Mouse (Mus musculus): ENCODE data around the gene Relt.
A peak's percentile ranks its signal among the peaks of the same experiment; 100 is the strongest.

Relt gene

GRCm38 (mm10) chr7:100862828-100863638 lies at the start of gene Relt:
Gene Relt (minus strand): TSS chr7:100863446.
- peak; percentile 94 for DNase-seq

DNA sequence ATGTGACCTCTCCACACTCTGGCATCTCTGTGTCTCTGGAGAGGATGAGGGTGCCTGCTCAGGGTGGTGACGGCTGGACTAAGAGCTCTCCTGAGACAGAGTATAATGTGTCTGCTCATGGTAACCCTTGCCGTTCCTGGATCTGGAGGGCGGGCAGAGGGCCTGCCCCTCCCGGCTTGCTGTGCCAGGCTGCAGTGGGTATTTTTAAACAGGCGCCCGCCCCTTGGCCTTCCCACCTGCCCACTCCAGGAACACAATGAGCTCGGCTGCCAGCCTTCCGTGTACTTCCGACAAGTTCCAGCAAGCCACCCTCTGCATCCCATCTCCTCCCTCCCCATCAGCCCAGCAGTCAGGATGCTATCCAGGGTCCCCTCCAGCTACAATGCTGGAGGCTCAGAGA lies 48.5 kb upstream of the Relt start:
- peak in 1 of 2 experiments; percentile 77 for DNase-seq

DNA sequence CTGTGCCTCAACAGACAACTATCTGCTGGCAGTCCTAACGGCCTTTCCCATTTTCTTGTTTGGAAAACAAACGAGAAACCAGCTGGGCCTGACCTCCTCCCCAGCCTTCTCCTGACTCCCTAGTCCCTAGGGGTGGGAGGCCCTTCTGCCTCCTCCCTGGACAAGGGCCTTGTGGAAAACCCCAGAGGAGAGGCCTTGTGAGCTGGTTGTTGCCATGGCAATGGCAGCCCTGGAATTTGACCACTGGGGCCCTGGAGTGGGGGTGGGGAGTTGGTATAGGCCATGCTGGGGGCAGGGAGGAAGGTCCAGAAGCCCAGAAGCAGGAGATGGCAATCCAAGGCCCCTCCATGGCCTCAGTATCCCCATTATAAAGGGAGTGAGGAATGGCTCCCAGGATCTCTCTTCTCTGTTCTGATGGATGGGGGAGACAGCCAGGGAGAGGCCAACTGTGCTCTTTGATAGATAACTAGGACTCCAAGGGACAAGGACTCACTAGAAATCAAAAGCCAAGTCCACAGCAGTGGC lies 48.1 kb upstream of the Relt start:
- peak; percentile 80 to 92 for DNase-seq

- DNase-seq: peak; percentile 83 to 85
These were observed 45.3 kb upstream of the Relt start for GRCm38 (mm10) chr7:100908567-100908966.

- peak; percentile 65 to 81 for DNase-seq
These were observed 44.8 kb upstream of the Relt start for GRCm38 (mm10) chr7:100908061-100908460.

DNA sequence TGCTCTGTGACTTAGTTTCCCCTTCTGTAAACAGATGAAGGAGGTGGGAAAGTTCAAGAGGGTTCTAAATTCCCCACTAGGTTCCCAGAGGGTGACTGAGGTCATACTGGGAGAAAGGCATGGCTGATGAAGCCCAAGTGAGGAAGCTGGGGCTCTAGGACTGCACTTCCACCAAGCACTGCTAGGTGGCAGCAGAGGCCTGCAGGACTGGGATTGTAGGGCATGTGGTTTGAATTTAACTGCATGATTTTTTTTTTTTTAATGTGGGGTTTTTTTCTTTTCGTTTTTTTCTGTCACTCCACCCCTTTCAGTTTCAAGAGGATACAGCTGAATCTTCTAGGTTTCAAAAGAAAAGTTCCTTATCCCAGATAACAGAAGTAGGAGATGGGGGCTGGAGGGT lies 44.0 kb upstream of the Relt start:
- peak; percentile 82 to 88 for DNase-seq

DNA sequence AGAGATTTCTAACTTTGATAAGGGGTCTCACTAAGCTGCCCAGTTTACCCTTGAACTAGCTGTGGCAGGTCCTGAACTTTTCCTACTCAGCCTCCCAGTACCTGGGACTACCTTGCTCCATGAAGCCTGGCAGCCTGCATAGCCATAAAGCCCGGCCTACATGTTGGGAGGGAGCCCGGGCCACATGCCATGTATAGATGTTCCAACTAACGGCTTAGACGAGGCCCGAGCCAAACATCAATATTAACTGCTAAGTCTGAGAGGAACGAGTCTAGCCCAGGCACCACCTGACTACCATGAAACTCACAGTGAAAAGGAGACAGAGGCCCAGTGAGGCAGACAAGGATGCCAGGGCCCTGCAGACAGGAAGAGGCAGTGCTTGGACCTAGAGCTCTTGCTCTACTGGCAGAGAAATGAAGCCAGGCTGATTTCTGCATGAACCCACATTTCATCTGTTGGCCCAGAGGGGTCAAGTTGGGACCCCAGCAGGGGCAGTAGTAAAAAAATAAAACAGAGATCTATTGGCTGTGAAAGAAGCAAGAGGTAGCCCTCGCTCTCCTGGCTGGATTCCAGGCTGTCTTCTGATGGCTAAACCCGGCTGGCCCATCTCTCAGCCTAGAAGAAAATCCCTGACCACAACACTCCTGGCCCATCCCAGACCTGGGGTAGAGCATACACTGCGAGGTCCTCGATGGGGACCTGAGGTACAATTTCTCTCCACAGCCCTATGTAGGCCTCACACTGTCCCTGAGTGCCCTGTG lies 43.0 kb upstream of the Relt start:
- DNase-seq: no peak

DNA sequence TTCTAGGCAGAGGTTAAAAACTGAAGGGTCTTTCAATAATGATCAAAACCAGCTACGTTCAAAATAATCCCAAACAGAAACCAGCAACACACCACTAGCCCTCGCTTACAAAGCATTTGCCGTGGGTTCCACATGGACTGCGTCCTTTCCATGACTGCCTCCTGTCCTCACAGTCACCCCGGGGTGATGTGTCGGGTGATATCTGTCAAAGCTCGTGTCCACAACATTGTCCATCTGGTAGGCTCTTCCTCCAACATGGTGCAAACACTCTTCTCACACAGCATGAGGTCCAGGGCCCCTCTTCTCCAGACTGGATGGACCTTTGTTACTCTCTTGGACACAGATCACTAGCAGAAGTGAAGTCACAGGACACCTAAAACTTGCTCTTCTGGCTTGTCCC lies 41.8 kb upstream of the Relt start:
- DNase-seq: no peak

DNA sequence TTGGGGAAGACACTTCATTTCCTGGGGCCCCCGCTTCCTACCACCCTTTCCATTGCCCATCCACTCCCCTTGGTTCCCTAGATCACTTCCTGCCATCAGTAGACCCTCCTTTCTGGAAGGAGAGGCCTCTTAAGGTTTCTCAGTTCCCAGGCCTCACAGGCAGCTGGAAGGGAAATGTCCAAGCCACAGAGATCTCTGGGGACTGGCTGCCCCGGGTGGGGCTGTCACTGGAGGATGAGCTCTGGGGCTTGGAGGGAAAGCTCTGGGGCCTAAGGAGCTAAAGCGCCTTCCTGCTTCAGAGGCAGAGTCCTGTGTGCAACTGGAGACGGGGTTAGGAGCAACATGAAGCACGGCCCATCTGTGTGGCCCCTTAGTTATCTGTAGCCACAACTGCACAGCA lies 41.4 kb upstream of the Relt start:
- no peak for DNase-seq

- DNase-seq: no peak
These were observed 39.3 kb upstream of the Relt start for GRCm38 (mm10) chr7:100902451-100903137.

DNA sequence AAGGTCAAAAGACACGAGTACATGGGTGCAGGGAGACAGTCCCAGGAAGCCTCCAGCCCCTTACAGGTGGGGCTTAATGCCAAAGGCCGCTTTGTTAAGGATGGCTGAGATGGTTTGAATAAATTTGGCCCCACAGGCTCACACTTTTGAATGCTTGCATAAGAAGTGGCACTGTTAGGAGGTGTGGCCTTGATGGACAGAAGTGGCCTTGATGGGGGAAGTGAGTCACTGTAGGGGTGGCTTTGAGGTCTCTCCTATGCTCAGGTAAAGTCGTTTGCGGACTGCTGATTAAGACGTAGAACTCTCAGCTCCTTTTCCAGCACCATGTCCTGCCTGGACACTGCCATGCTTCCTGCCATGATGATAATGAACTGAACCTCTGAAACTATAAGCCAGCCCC lies 34.6 kb upstream of the Relt start:
- no peak for DNase-seq

- DNase-seq: no peak
These were observed 31.6 kb upstream of the Relt start for GRCm38 (mm10) chr7:100894833-100895226.

DNA sequence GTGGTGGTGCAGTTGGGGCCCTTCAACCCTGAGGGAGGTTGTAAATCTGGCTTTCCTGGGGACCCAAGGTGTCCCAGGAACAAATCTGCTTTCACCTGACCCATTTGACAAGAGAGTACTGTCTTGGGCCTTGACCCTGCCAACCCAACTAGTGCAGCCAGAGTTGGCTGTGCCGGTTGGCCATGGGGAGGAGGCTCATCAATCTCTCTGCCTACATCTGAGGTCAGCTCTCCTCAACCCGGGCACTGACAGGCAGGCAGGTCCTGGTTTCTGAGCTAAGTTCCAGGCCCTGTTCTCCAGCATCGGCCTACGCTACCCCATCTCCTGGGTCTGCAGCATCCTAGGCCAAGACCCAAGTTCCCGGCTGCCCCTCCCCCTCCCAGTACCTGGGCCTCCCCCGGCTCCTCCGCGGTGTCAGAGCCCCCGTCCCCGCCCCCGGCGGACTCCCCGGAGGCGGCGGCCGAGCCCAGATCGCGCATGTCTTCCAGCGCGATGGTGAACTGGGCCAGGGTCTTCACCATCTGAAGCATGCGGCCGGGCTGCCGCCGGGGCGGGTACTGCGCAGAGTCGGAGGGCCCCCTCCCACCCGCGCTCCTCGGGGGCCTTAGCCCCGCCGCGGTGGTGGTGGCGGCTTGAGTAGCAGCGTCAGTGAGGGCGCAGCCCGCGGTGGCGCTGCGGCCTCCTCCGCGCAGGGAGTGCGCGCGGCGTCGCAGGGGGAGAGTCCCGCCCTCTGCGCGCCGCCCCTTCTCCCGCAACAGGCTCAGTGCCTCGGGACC lies 31.0 kb upstream of the Relt start:
- DNase-seq: no peak

- peak; percentile 45 to 76 for DNase-seq
These were observed 30.2 kb upstream of the Relt start for GRCm38 (mm10) chr7:100893249-100894056.

DNA sequence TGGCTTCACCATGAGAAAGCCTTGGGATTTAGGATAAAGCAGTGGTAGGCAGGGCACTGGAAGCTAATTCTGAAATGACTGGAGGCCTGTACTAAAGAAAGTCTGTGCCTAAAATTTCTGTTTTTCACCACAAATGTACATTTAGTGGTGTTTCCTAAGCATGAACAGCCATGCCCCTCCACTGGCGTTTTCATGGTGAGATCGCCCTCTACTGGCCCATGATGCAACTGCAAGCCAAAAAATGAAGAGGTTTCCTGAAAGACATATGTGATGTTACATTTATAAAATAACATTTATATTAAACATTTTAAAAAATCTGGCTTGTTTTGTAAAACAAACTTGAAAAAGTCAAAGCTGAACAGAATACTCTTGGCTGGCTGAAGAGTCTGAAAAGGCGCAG lies 23.3 kb upstream of the Relt start:
- peak; percentile 34 to 59 for DNase-seq

DNA sequence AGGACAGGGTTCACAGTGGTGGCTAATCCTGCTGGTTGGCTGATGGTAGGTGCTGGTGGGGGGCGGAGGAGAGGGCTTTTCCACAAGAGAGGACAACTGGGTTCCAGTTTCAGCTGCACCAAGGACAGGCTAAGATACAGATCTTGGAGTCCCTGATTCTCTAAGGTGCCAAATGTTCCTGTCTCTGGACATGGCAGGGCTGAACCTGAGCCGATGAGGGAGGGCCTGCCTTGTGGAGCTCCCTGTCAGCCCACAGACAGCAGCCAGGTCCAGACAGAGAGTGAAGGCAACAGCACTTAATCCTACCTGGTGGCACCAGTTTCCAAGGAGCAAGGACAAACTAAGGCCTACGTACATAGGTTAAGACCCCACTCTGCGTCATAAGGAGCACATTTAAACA lies 21.2 kb upstream of the Relt start:
- DNase-seq: peak in 1 of 2 experiments; percentile 26

DNA sequence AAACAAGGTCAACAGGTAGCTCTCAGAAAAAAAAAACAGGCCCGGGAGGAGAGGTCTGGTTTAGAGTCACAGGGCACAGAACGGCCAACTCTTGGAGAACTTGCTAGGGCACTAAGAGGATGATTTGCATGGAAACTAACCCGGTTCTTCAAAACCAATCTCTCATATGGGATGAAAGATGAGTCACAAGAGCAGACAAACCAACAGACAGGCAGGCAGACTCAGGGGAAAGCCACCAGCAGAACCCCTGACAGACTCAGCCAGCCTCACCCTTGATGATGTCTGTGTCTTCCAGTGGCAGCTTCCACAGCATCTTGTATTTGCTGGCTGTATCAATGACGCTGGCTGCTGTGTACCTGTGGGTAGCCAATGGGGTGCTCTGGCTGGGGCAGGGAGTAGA lies 18.7 kb upstream of the Relt start:
- no peak for DNase-seq

DNA sequence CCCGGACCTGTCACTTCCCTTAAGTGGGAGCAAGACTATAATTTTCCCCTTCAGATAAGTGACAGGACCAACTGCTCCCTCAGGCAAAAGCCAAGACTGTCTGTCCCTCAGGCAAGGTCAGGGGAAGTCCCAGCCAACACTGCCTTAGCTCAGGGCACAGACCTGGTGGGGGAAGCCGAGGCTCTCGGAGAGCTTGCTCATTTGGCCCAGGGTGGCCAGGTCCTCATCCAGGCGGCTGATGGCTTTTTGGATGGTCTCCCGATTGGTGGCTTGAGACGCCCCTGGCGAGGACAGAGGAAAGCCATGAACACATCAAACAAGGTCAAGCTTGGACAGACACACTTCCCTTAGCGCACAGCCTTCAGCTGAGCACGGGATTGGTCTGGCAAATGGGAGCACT lies 18.3 kb upstream of the Relt start:
- peak in 1 of 2 experiments; percentile 43 for DNase-seq

DNA sequence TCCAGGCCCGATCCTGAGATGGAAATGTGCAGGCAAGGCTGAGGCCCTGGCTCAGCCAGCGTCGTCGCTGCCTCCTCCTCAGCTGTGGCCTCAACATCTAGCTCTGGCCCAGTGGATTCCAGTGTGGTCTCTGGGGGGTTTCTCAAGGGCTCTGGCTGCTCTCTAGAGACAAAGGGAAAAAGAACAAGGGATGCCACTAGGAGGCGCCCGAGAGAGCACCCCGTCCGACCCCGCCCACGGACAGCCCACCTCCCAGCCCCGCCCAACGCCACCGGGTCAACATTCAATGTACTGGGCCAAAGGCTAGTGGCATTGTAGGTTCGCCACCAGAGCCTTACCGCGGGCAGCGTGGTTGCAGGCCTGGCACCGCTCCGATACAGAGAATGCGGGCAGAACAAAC lies 16.3 kb upstream of the Relt start:
- DNase-seq: peak; percentile 83 to 88

DNA sequence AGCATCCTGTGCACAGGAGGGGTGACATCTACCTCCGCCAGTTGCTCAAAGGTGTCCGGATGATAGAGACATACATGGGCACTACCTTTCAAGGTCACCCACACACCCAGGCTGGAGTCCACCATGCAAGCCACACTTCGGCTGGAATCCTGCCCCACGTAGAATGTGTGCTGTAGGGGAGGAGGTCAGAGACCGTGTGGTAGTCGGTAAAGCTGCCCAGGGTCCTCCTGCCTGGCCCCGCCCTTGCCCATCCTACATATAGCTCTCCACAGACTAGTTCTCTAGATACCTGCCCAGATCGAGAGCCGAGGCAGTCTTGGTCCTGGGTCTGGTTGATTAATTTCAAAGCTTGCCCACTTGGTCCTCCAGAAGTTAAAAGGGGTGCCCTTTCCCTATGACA lies 13.5 kb upstream of the Relt start:
- peak in 1 of 2 experiments; percentile 36 for DNase-seq

DNA sequence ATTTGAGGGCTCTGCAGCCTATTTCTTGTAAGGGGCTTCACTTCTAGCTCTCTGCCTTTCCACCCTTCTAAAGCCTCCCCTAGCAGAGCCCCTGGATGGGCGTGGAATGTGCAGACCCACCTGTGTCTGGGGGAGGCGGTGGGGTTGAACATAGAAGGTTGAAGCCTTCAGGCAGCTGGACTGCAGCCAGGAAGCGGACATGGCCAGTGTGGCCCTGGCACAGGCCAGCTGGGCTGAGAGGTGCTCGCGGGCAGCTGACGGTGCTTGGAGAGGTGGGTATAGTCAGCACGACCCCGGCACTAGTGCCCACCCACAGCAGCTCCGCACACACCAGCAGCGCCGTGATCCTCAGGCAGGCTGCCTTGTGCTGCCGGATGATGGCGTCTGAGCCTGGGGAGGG lies 13.0 kb upstream of the Relt start:
- peak in 1 of 2 experiments; percentile 55 for DNase-seq

GRCm38 (mm10) chr7:100875822-100876221 lies 12.6 kb upstream of the Relt start:
- DNase-seq: peak in 1 of 2 experiments; percentile 38

Data from kidney, postnatal 25 days (tissue).